Mouse (Mus musculus) T-helper 2 cell (primary cell): ENCODE results near the gene Arpp21.

ENCODE experiments used
- in situ Hi-C: fragments of 300-600 bp; cut with MboI, MseI; formaldehyde crosslinking; loops from one replicate; pipeline ENCODE4 v1.15.1; 2025; ENCODE audit warnings: high pct_unique_total_duplicates

Gene Arpp21

GRCm38 (mm10) chr9:112178438-112178837, 57.3 kb downstream of the Arpp21 start:
- in situ Hi-C loops = no loop called here

GRCm38 (mm10) chr9:112177569-112177968, 58.2 kb downstream of the Arpp21 start:
- in situ Hi-C loops = no loop called here

GRCm38 (mm10) chr9:112176317-112176716, 59.4 kb downstream of the Arpp21 start:
- in situ Hi-C loops = no loop called here

GRCm38 (mm10) chr9:112174407-112175357, 61.1 kb downstream of the Arpp21 start:
- in situ Hi-C loops = no loop called here

- in situ Hi-C loops = no loop called here
Measured at GRCm38 (mm10) chr9:112173778-112174177, 62.0 kb downstream of the Arpp21 start.

- in situ Hi-C loops = no loop called here
Measured at GRCm38 (mm10) chr9:112164677-112165076, 71.1 kb downstream of the Arpp21 start.

- in situ Hi-C loops = no loop called here
Measured at GRCm38 (mm10) chr9:112160981-112161380, 74.8 kb downstream of the Arpp21 start.

GRCm38 (mm10) chr9:112153972-112154371, 81.8 kb downstream of the Arpp21 start:
- in situ Hi-C loops = no loop called here

- in situ Hi-C loops = no loop called here
Measured at GRCm38 (mm10) chr9:112152762-112153161, 83.0 kb downstream of the Arpp21 start.

- in situ Hi-C loops = no loop called here
Measured at GRCm38 (mm10) chr9:112151177-112151576, 84.6 kb downstream of the Arpp21 start.

GRCm38 (mm10) chr9:112140658-112141057, 95.1 kb downstream of the Arpp21 start:
- in situ Hi-C loops = no loop called here

GRCm38 (mm10) chr9:112137820-112138219, 97.9 kb downstream of the Arpp21 start:
- in situ Hi-C loops = no loop called here

- in situ Hi-C loops = no loop called here
Measured at GRCm38 (mm10) chr9:112130812-112131211, 104.9 kb downstream of the Arpp21 start.

- in situ Hi-C loops = no loop called here
Measured at GRCm38 (mm10) chr9:112124667-112125066, 111.1 kb downstream of the Arpp21 start.

- in situ Hi-C loops = no loop called here
Measured at GRCm38 (mm10) chr9:112124184-112124583, 111.6 kb downstream of the Arpp21 start.

- in situ Hi-C loops = no loop called here
Measured at GRCm38 (mm10) chr9:112123421-112123828, 112.3 kb downstream of the Arpp21 start.

GRCm38 (mm10) chr9:112119535-112119934, 116.2 kb downstream of the Arpp21 start:
- in situ Hi-C loops = no loop called here

GRCm38 (mm10) chr9:112119106-112119433, 116.7 kb downstream of the Arpp21 start:
- in situ Hi-C loops = no loop called here

- in situ Hi-C loops = no loop called here
Measured at GRCm38 (mm10) chr9:112118411-112119105, 117.2 kb downstream of the Arpp21 start.

GRCm38 (mm10) chr9:112117632-112118410, 117.9 kb downstream of the Arpp21 start:
- in situ Hi-C loops = no loop called here

- in situ Hi-C loops = no loop called here
Measured at GRCm38 (mm10) chr9:112111610-112112009, 124.1 kb downstream of the Arpp21 start.

GRCm38 (mm10) chr9:112102852-112103192, 132.9 kb downstream of the Arpp21 start:
- in situ Hi-C loops = no loop called here
